Mouse (Mus musculus) forebrain, embryonic 11.5 days (tissue): ENCODE results near the gene Akap9. TPM values are rescaled to one million over a fixed set of nuclear protein-coding genes. Genes with fewer than 3 reads are reported as not detected.
"Not testable (repeated sequence)": the region's sequence is repeated elsewhere in the genome, so short reads cannot be mapped to it uniquely, and the experiment has no call there.

Experiments used
- ATAC-seq: fragments of 200-750 bp; cut with Nextera tagmentation; replicated peaks from 2 replicates; pipeline ENCODE4 v1.8.0; 2017; ENCODE audit warnings: moderate TSS enrichment; ENCODE audit not compliant: low FRiP score
- DNase-seq: peaks from one replicate; pipeline ENCODE4 v3.0.0-alpha.2; 2017; ENCODE audit warnings: low spot score
- H3K27ac ChIP-seq: fragments of 300-500 bp; sonication (generic); 2 replicates; pipeline ENCODE4 v1.5.1; 2014; ENCODE audit warnings: low read depth, low read length
- H3K27me3 ChIP-seq: fragments of 300-500 bp; sonication (generic); 2 replicates; pipeline ENCODE4 v1.6.1; 2014; ENCODE audit warnings: mild to moderate bottlenecking, low read length, mixed read lengths; ENCODE audit not compliant: control insufficient read depth, insufficient read depth
- H3K36me3 ChIP-seq: fragments of 300-500 bp; sonication (generic); 2 replicates; pipeline ENCODE4 v1.6.1; 2014; ENCODE audit warnings: mild to moderate bottlenecking, low read length, moderate library complexity, mixed read lengths; ENCODE audit not compliant: control insufficient read depth, insufficient read depth
- H3K4me1 ChIP-seq: fragments of 300-500 bp; sonication (generic); replicated peaks from 2 replicates; pipeline ENCODE4 v1.6.1; 2014; ENCODE audit warnings: low read length, mixed read lengths; ENCODE audit not compliant: control insufficient read depth, insufficient read depth
- H3K4me2 ChIP-seq: fragments of 300-500 bp; sonication (generic); 2 replicates; pipeline ENCODE4 v1.6.1; 2014; ENCODE audit warnings: low read depth, mild to moderate bottlenecking, low read length, moderate library complexity, mixed read lengths; ENCODE audit not compliant: severe bottlenecking
- H3K4me3 ChIP-seq: fragments of 300-500 bp; sonication (generic); 2 replicates; pipeline ENCODE4 v1.5.1; 2014; ENCODE audit warnings: low read depth, low read length
- H3K9ac ChIP-seq: fragments of 300-500 bp; sonication (generic); 2 replicates; pipeline ENCODE4 v1.6.1; 2014; ENCODE audit warnings: low read length
- H3K9me3 ChIP-seq: fragments of 300-500 bp; sonication (generic); 2 replicates; pipeline ENCODE4 v1.6.1; 2016; ENCODE audit warnings: low read length, mixed read lengths; ENCODE audit not compliant: control insufficient read depth
- WGBS: fragments of 180-500 bp; shearing (Covaris S2); extraction: QIAGEN DNeasy Blood & Tissue Kit; methylation state at CpG from one replicate; pipeline ENCODE4 v1.1.7; 2014; 5-methylcytosine and 5-hydroxymethylcytosine counted together
- polyA plus RNA-seq: library from polyadenylated mRNA; unstranded; fragments of >200 nt; fragmentation: Nextera tagmentation; extraction: Ambion mirVana; gene quantifications from 2 replicates; pipeline ENCODE4 v1.2.1, GENCODE M21; 2014

The Akap9 gene
- polyA plus RNA-seq, 1 experiment from 2014 or later: 181 TPM

DNA sequence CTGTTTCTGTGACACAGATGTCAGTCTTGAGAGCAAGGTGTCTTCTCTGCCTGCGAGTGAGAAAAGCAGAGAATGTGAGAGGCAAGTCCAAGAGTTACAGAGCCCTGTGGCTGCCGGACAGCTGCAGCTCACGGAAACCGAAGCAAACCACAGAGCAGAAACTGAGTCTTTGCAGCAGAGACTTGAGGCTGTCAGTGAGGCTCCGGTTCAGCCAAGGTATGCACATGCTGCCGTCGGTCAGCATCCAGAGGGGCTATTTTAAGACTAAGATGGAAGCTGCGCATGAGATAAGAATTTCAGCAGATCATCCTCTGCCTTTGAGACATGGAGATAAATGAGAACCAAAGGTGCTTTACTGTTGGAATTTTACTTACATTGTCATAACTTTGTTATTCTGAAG, 48.3 kb downstream of the Akap9 start:
- Histone ChIP-seq H3K27me3 (no peaks in the 10 kb centered on the region), H3K27ac (no peak overlapping the region), H3K9me3 (no peaks in the 10 kb centered on the region), H3K4me1 (no peaks in the 10 kb centered on the region), H3K36me3 (peaks cover 2% of the 10 kb centered on the region; the same call in 1 of the 2 replicates), H3K4me3 (no peak overlapping the region), H3K9ac (no peak overlapping the region), H3K4me2 (no peak overlapping the region)
- 92% methylated on average over 8 of the region's 8 CpGs for WGBS
- no peak for DNase-seq
- ATAC-seq: no peak

DNA sequence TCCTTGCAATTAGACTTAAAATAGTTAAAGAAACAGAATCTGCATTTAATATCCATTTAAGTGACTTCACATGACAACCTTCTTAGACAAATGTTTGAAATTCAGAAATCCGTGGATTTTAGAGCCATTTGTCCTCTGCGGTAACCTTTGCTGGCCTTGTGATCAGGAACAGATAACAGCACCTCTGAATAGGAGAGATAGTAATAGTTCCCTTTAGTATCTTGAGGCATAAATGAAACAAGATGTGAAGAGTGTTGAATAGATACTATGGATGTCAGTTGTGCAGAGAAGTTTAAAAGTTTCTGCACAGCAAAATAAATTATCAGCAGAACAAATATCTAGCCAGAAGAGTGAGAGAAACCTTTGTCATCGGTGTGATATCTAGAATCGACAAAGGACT, 50.0 kb downstream of the Akap9 start:
- no peak overlapping the region for H3K4me3 ChIP-seq
- ATAC-seq (no peak), DNase-seq (no peak)
- no peak overlapping the region for H3K9ac ChIP-seq
- H3K4me2 ChIP-seq: no peak overlapping the region
- no peaks in the 10 kb centered on the region for H3K4me1 ChIP-seq
- no peaks in the 10 kb centered on the region for H3K9me3 ChIP-seq
- H3K27ac ChIP-seq: no peak overlapping the region
- no peaks in the 10 kb centered on the region for H3K27me3 ChIP-seq
- H3K36me3 ChIP-seq: peaks cover 2% of the 10 kb centered on the region; the same call in 1 of the 2 replicates
- 94% methylated on average over 4 of the region's 4 CpGs for WGBS

DNA sequence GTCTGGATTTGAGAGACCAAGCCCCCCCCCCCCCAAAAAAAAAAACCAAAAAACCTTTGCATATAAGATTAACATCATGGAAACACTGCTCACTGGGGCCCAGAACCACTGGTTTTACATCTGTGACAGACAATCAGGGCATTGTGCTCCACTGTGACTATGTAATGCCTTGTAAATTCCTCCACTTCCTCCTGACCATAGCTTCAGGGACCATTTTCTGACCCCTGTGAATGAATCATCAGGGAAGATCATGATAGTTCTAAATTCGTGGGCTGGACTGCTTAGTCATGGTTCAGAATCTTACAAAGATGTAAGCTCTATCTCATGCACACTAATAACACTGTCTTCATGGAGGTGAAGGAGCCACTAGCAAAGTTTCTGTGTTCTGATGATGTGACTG, 61.8 kb downstream of the Akap9 start:
- ATAC-seq (no peak), DNase-seq (no peak)
- no peak overlapping the region for H3K4me3 ChIP-seq
- 81% methylated on average over 1 of the region's 1 CpGs for WGBS
- no peak overlapping the region for H3K9ac ChIP-seq
- H3K9me3 ChIP-seq: no peaks in the 10 kb centered on the region
- peaks cover 5% of the 10 kb centered on the region; the same call in 1 of the 2 replicates for H3K36me3 ChIP-seq
- H3K4me1 ChIP-seq: no peaks in the 10 kb centered on the region
- H3K27me3 ChIP-seq: no peaks in the 10 kb centered on the region
- no peak overlapping the region for H3K4me2 ChIP-seq
- no peak overlapping the region for H3K27ac ChIP-seq

DNA sequence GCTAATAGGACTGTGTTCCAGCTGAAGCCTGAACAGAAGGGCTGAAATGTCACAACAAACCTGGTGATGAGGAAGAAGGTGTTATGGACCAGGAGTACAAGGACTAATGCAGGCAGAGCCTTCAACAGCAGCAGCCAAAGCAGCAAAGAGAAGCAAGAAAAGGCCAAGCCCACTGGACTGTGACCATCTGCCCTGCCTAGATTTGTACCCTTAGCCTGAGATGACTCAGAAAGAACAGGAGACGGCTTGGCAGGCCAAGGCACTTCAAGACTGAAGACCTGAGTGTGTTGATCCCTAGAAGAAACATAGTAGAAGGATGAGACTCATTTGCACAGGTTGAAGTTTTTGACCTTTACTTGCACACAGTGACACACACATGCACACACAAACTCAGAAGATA, 62.6 kb downstream of the Akap9 start:
- no peak for DNase-seq
- H3K4me3 ChIP-seq: no peak overlapping the region
- H3K4me2 ChIP-seq: no peak overlapping the region
- no peak overlapping the region for H3K27ac ChIP-seq
- ATAC-seq: no peak
- H3K36me3 ChIP-seq: peaks cover 5% of the 10 kb centered on the region; the same call in 1 of the 2 replicates
- 88% methylated on average over 1 of the region's 1 CpGs for WGBS
- H3K9me3 ChIP-seq: no peaks in the 10 kb centered on the region
- H3K4me1 ChIP-seq: no peaks in the 10 kb centered on the region
- H3K27me3 ChIP-seq: no peaks in the 10 kb centered on the region
- no peak overlapping the region for H3K9ac ChIP-seq

DNA sequence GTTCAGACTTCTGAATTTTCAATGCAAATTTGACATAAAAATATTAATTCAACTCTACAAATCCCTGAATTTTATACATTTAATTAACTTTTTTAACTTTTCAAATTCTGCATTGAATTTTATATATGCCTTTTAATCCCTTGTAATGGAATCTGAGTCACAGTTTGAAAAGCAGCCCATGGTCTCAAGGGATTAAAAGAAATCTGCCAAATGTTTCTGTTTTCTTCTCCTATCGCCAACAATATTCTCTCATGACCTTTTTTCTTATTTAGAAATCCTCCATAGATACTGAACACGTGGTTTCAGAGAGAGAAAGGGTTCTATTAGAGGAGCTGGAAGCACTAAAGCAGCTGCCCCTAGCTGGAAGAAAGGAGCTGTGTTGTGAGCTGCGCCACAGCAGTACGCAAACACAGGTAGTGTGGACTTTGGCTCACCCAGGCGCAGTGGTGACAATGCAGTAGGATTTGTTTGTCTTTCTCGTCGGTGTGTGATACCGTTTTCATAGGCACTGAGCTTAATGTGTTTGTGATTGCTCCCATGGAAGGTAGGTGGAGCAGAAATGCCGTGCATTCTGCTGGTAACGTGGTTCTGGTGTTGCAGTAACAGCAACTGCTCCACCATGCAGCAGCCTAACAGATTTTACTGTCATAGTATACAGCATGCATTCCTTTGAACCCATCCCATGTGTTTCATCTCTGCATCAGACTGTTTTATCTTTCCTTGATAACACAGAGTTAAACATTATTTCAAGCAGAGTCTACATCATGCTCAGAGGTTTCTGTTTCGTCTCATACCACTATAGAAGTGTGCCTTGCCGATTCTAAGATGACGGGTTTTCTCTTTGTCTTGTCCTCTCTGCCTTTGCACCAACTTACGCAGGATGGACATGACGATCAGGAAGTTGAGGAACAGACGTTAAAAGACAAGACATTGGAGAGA, 76.9 kb downstream of the Akap9 start:
- Histone ChIP-seq H3K36me3 (no peaks in the 10 kb centered on the region; the same call in 1 of the 2 replicates), H3K4me3 (no peak overlapping the region), H3K27ac (no peak overlapping the region), H3K4me1 (no peaks in the 10 kb centered on the region), H3K4me2 (no peak overlapping the region), H3K27me3 (no peaks in the 10 kb centered on the region), H3K9me3 (no peaks in the 10 kb centered on the region), H3K9ac (no peak overlapping the region)
- no peak for DNase-seq
- 94% methylated on average over 16 of the region's 16 CpGs for WGBS
- ATAC-seq: no peak

DNA sequence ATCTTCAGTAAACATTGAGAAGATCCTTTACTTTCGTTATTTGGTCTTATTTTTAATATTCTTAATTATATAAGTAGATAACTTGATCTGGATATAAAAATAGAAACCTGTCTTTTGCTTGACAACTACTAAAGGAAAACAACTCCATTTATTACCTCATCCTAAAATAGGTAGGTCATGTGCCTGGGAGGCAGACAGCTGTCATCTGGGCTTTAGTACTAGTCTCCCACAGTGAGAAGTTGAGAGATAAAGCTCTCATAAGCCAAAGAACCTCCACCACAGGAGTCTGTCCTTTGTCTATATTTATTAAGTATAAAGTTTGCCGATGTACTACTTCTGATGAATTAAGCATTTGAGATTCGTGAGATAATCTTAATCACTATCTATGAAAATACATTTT, 78.8 kb downstream of the Akap9 start:
- ATAC-seq: no peak
- DNase-seq: no peak
- no peak overlapping the region for H3K9ac ChIP-seq
- H3K4me3 ChIP-seq: no peak overlapping the region
- H3K27ac ChIP-seq: no peak overlapping the region
- H3K9me3 ChIP-seq: no peaks in the 10 kb centered on the region
- no peaks in the 10 kb centered on the region for H3K4me1 ChIP-seq
- no peak overlapping the region for H3K4me2 ChIP-seq
- 94% methylated on average over 3 of the region's 3 CpGs for WGBS
- H3K27me3 ChIP-seq: no peaks in the 10 kb centered on the region
- H3K36me3 ChIP-seq: no peaks in the 10 kb centered on the region; the same call in 1 of the 2 replicates

DNA sequence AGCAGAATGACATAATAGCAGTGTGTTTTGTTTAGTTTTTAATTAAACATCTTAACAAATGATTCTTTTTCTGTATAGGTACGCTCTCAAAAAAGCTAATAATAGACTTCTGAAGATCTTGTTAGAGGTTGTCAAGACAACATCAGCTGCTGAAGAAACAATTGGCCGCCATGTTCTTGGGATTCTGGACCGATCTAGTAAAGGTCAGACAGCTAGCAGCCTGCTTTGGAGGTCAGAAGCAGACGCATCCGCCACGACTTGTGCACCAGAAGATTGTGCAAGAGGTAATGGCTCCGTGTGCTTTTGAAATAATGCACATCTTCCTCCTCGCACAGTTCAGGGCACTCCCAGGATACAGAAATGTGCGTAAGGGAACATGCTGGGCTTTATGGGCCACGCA, 80.4 kb downstream of the Akap9 start:
- Histone ChIP-seq H3K9ac (no peak overlapping the region), H3K36me3 (no peaks in the 10 kb centered on the region; the same call in 1 of the 2 replicates), H3K27ac (no peak overlapping the region), H3K4me2 (no peak overlapping the region), H3K4me1 (no peaks in the 10 kb centered on the region), H3K27me3 (no peaks in the 10 kb centered on the region), H3K9me3 (no peaks in the 10 kb centered on the region), H3K4me3 (no peak overlapping the region)
- 91% methylated on average over 10 of the region's 10 CpGs for WGBS
- ATAC-seq (no peak), DNase-seq (no peak)

DNA sequence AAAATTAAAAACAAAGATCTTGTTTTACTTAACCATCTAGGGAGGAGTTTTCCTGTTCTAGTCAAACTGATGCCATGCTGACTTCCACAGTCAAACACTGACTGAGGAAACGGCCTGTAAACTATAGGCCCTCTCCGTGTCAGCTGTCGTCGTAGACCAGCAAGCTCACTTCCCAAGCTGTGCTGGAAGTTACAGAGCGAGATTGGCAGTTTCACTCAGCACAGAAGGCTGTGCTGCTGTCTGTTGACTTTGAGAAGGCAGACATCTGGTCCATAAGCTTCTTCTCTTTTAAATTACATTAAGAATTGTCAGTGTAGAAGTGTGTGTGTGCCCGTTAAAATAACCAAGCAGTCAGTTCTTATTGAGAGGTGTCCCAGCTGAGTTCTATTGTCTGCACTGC, 81.7 kb downstream of the Akap9 start:
- no peak overlapping the region for H3K4me3 ChIP-seq
- no peak overlapping the region for H3K4me2 ChIP-seq
- H3K27me3 ChIP-seq: no peaks in the 10 kb centered on the region
- ATAC-seq (no peak), DNase-seq (no peak)
- no peaks in the 10 kb centered on the region for H3K4me1 ChIP-seq
- no peak overlapping the region for H3K9ac ChIP-seq
- H3K27ac ChIP-seq: no peak overlapping the region
- H3K36me3 ChIP-seq: no peaks in the 10 kb centered on the region; the same call in 1 of the 2 replicates
- WGBS: 88% methylated on average over 6 of the region's 6 CpGs
- no peaks in the 10 kb centered on the region for H3K9me3 ChIP-seq

DNA sequence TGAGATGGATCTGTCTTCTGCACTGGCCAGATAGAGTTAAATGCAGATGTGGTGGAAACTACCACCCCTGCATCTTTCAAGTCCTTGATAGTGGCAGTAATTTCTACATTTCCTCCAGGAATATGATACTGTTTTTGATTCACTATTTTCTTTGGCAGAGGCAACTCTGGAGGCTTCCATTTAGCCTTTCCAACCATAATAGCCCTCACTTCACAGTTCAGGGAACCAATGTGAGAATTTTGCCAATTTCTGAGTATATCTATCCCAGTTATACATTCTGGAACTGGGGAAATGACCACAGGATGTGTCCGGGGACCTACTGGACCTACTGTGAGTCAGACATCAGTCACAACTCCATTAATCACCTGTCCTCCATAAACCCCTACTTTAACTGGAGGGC, 89.8 kb downstream of the Akap9 start:
- H3K27ac ChIP-seq, H3K9me3 ChIP-seq, H3K36me3 ChIP-seq, H3K4me3 ChIP-seq, H3K4me1 ChIP-seq, DNase-seq, H3K9ac ChIP-seq, ATAC-seq, H3K4me2 ChIP-seq, H3K27me3 ChIP-seq: not testable (repeated sequence)
- 91% methylated on average over 1 of the region's 1 CpGs for WGBS
